Mouse (Mus musculus) thymus, adult 18-20 months (tissue): ENCODE measurements around the gene Neurl2.

ENCODE experiments used
- DNase-seq, 2 experiments: peaks; one replicate each; pipeline ENCODE4 v3.0.0; 2022; ENCODE audit warnings: mixed read lengths in 2 of 2

The Neurl2 gene

GRCm38 (mm10) chr2:164785481-164786387 lies 47.5 kb downstream of the Neurl2 start, which contains the start of gene Snx21:
Snx21 (plus strand) TSS chr2:164785823.
- peak; percentile 54 to 62 for DNase-seq

- no peak for DNase-seq
Observed at GRCm38 (mm10) chr2:164784869-164785420, 48.3 kb downstream of the Neurl2 start.

- DNase-seq, result no peak
Observed at GRCm38 (mm10) chr2:164783926-164784581, 49.2 kb downstream of the Neurl2 start.

- no peak for DNase-seq
Observed at GRCm38 (mm10) chr2:164781876-164782275, 51.4 kb downstream of the Neurl2 start.
